Mouse (Mus musculus): Measurements from ENCODE around the gene Armc9. TPM values are rescaled to one million over a fixed set of nuclear protein-coding genes. Genes with fewer than 3 reads are reported as not detected.

The Armc9 gene
- polyA plus RNA-seq, 1 experiment, result 24.9 TPM

- Histone ChIP-seq H3K27ac (ENCODE audit: insufficient read depth, low read length) (no peak overlapping the region), H3K4me3 (replicated peaks; ENCODE audit: insufficient read depth, low read depth, low read length) (no peak overlapping the region), H3K4me1 (ENCODE audit: control insufficient read depth, insufficient read depth, low read length) (no peaks in the 10 kb centered on the region; the same call in 1 of the 2 replicates), H3K27me3 (ENCODE audit: control insufficient read depth, insufficient read depth, low read length) (no peaks in the 10 kb centered on the region)
- TF ChIP-seq CTCF (IDR thresholded peaks at IDR 0.05; ENCODE audit: borderline replicate concordance, insufficient read depth, low read depth, low read length) (no peak), POLR2A (IDR thresholded peaks at IDR 0.05; ENCODE audit: borderline replicate concordance, insufficient read depth, low read length) (no peak)
- no peak for DNase-seq
- 93% methylated on average over 3 of the region's 3 CpGs for WGBS
Measured at GRCm38 (mm10) chr1:86141081-86141480, 13.5 kb upstream of the Armc9 start.

- peaks cover 2% of the 10 kb centered on the region for H3K4me1 ChIP-seq (ENCODE audit: control insufficient read depth, insufficient read depth, low read length)
- no peak overlapping the region for H3K27ac ChIP-seq (ENCODE audit: insufficient read depth, low read length)
- no peak for DNase-seq
- H3K27me3 ChIP-seq (ENCODE audit: control insufficient read depth, insufficient read depth, low read length), result no peaks in the 10 kb centered on the region
- TF ChIP-seq CTCF (IDR thresholded peaks at IDR 0.05; ENCODE audit: borderline replicate concordance, insufficient read depth, low read depth, low read length) (no peak), POLR2A (IDR thresholded peaks at IDR 0.05; ENCODE audit: borderline replicate concordance, insufficient read depth, low read length) (no peak)
- WGBS, result 90% methylated on average over 4 of the region's 4 CpGs
- no peak overlapping the region for H3K4me3 ChIP-seq (replicated peaks; ENCODE audit: insufficient read depth, low read depth, low read length)
Measured at GRCm38 (mm10) chr1:86143165-86143564, 11.4 kb upstream of the Armc9 start.

GRCm38 (mm10) chr1:86144001-86144944 lies 10.3 kb upstream of the Armc9 start:
- no peaks in the 10 kb centered on the region for H3K27me3 ChIP-seq (ENCODE audit: control insufficient read depth, insufficient read depth, low read length)
- peaks cover 2% of the 10 kb centered on the region for H3K4me1 ChIP-seq (ENCODE audit: control insufficient read depth, insufficient read depth, low read length)
- H3K27ac ChIP-seq (ENCODE audit: insufficient read depth, low read length), result no peak overlapping the region
- TF ChIP-seq CTCF (IDR thresholded peaks at IDR 0.05; ENCODE audit: borderline replicate concordance, insufficient read depth, low read depth, low read length) (no peak), POLR2A (IDR thresholded peaks at IDR 0.05; ENCODE audit: borderline replicate concordance, insufficient read depth, low read length) (no peak)
- DNase-seq, result no peak
- H3K4me3 ChIP-seq (replicated peaks; ENCODE audit: insufficient read depth, low read depth, low read length), result no peak overlapping the region
- 58% methylated on average over 21 of the region's 21 CpGs for WGBS

GRCm38 (mm10) chr1:86146293-86146692 lies 8.3 kb upstream of the Armc9 start:
- Histone ChIP-seq H3K27ac (ENCODE audit: insufficient read depth, low read length) (no peak overlapping the region), H3K4me3 (replicated peaks; ENCODE audit: insufficient read depth, low read depth, low read length) (no peak overlapping the region), H3K4me1 (ENCODE audit: control insufficient read depth, insufficient read depth, low read length) (peaks cover 2% of the 10 kb centered on the region), H3K27me3 (ENCODE audit: control insufficient read depth, insufficient read depth, low read length) (no peaks in the 10 kb centered on the region)
- 82% methylated on average over 5 of the region's 5 CpGs for WGBS
- no peak for TF ChIP-seq CTCF (IDR thresholded peaks at IDR 0.05; ENCODE audit: borderline replicate concordance, insufficient read depth, low read depth, low read length)
- DNase-seq, result no peak

- 21% methylated on average over 5 of the region's 5 CpGs for WGBS
- no peak overlapping the region for H3K4me3 ChIP-seq (replicated peaks; ENCODE audit: insufficient read depth, low read depth, low read length)
- peak in 1 of 2 experiments; percentile 42 for DNase-seq
- no peak overlapping the region for H3K27ac ChIP-seq (ENCODE audit: insufficient read depth, low read length)
- no peaks in the 10 kb centered on the region for H3K27me3 ChIP-seq (ENCODE audit: control insufficient read depth, insufficient read depth, low read length)
- H3K4me1 ChIP-seq (ENCODE audit: control insufficient read depth, insufficient read depth, low read length), result peaks cover 2% of the 10 kb centered on the region
- TF ChIP-seq CTCF (IDR thresholded peaks at IDR 0.05; ENCODE audit: borderline replicate concordance, insufficient read depth, low read depth, low read length) (no peak), POLR2A (IDR thresholded peaks at IDR 0.05; ENCODE audit: borderline replicate concordance, insufficient read depth, low read length) (no peak)
Measured at GRCm38 (mm10) chr1:86147557-86147956, 7.0 kb upstream of the Armc9 start.

GRCm38 (mm10) chr1:86148161-86148560 lies 6.4 kb upstream of the Armc9 start:
- H3K27me3 ChIP-seq (ENCODE audit: control insufficient read depth, insufficient read depth, low read length), result no peaks in the 10 kb centered on the region
- H3K4me3 ChIP-seq (replicated peaks; ENCODE audit: insufficient read depth, low read depth, low read length), result no peak overlapping the region
- H3K4me1 ChIP-seq (ENCODE audit: control insufficient read depth, insufficient read depth, low read length), result peaks cover 2% of the 10 kb centered on the region
- no peak for TF ChIP-seq CTCF (IDR thresholded peaks at IDR 0.05; ENCODE audit: borderline replicate concordance, insufficient read depth, low read depth, low read length)
- TF ChIP-seq POLR2A (IDR thresholded peaks at IDR 0.05; ENCODE audit: borderline replicate concordance, insufficient read depth, low read length), result no peak
- no peak overlapping the region for H3K27ac ChIP-seq (ENCODE audit: insufficient read depth, low read length)
- no peak for DNase-seq
- WGBS, result 19% methylated on average over 9 of the region's 9 CpGs

GRCm38 (mm10) chr1:86150929-86151328 lies 3.7 kb upstream of the Armc9 start:
- 83% methylated on average over 6 of the region's 6 CpGs for WGBS
- Histone ChIP-seq H3K4me1 (ENCODE audit: control insufficient read depth, insufficient read depth, low read length) (peaks cover 5% of the 10 kb centered on the region; the same call in 1 of the 2 replicates), H3K27ac (ENCODE audit: insufficient read depth, low read length) (no peak overlapping the region), H3K4me3 (replicated peaks; ENCODE audit: insufficient read depth, low read depth, low read length) (no peak overlapping the region), H3K27me3 (ENCODE audit: control insufficient read depth, insufficient read depth, low read length) (no peaks in the 10 kb centered on the region)
- DNase-seq, result no peak
- TF ChIP-seq CTCF (IDR thresholded peaks at IDR 0.05; ENCODE audit: borderline replicate concordance, insufficient read depth, low read depth, low read length), result no peak
- no peak for TF ChIP-seq POLR2A (IDR thresholded peaks at IDR 0.05; ENCODE audit: borderline replicate concordance, insufficient read depth, low read length)

- peaks cover 5% of the 10 kb centered on the region; the same call in 1 of the 2 replicates for H3K4me1 ChIP-seq (ENCODE audit: control insufficient read depth, insufficient read depth, low read length)
- H3K4me3 ChIP-seq (replicated peaks; ENCODE audit: insufficient read depth, low read depth, low read length), result no peak overlapping the region
- H3K27ac ChIP-seq (ENCODE audit: insufficient read depth, low read length), result no peak overlapping the region
- TF ChIP-seq CTCF (IDR thresholded peaks at IDR 0.05; ENCODE audit: borderline replicate concordance, insufficient read depth, low read depth, low read length) (no peak), POLR2A (IDR thresholded peaks at IDR 0.05; ENCODE audit: borderline replicate concordance, insufficient read depth, low read length) (no peak)
- WGBS, result 83% methylated on average over 7 of the region's 7 CpGs
- DNase-seq, result no peak
- no peaks in the 10 kb centered on the region for H3K27me3 ChIP-seq (ENCODE audit: control insufficient read depth, insufficient read depth, low read length)
Measured at GRCm38 (mm10) chr1:86151376-86151775, 3.2 kb upstream of the Armc9 start.

Measured in cerebellum, adult 2 months (tissue).